Mouse (Mus musculus) liver, embryonic 14.5 days (tissue): Measurements from ENCODE around the gene Klhl2.

Experiments
- CTCF ChIP-seq: IDR thresholded peaks from 2 replicates; pipeline ENCODE4 v1.5.1; 2016; ENCODE audit warnings: antibody characterized with exemption, low read depth, control low read depth
- EP300 ChIP-seq: IDR thresholded peaks from 2 replicates; pipeline ENCODE4 v1.6.1; 2016; ENCODE audit warnings: antibody characterized with exemption, low read depth

- TF ChIP-seq CTCF (no peak), EP300 (no peak)
These were observed 114.7 kb downstream of the Klhl2 start for GRCm38 (mm10) chr8:64735161-64735560.
